Mouse (Mus musculus) liver, adult 2 months (tissue): ENCODE results near the gene Trio.

ENCODE experiments used
- CTCF ChIP-seq: fragments of 200-500 bp; IDR thresholded peaks from 2 replicates; pipeline ENCODE4 v1.5.1; 2011; ENCODE audit warnings: low read depth, low read length, control low read depth
- POLR2A ChIP-seq: fragments of 200-500 bp; IDR thresholded peaks from 2 replicates; pipeline ENCODE4 v1.6.1; 2011; ENCODE audit warnings: low read length, control low read depth; ENCODE audit not compliant: insufficient read depth; ENCODE audit errors: extremely low read depth

GRCm38 (mm10) chr15:27941020-27941419 lies 84.6 kb downstream of the Trio start:
- TF ChIP-seq CTCF, result no peak
- TF ChIP-seq POLR2A, result no peak
